Mouse (Mus musculus) MEL (cell line): ENCODE data around the gene Mmp15. TPM values are rescaled to one million over a fixed set of nuclear protein-coding genes. Genes with fewer than 3 reads are reported as not detected.

Experiments used
- DNase-seq: peaks from one replicate; pipeline ENCODE4 v3.0.0; 2011; ENCODE audit warnings: low read depth, low spot score
- H3K27ac ChIP-seq: 2 replicates; pipeline ENCODE4 v1.5.1; 2012; ENCODE audit warnings: low read depth, mild to moderate bottlenecking, control low read depth, low read length, moderate library complexity; ENCODE audit not compliant: control insufficient read depth
- H3K27me3 ChIP-seq, 2 experiments: fragments of 150-350 bp in 1 of 2; sonication (generic) in 1 of 2; 2 replicates each; pipeline ENCODE4 v1.6.1; 2012; ENCODE audit warnings: low read length in 2 of 2, mild to moderate bottlenecking in 2 of 2, improper control_type of control experiment in 1 of 2, moderate library complexity in 1 of 2; ENCODE audit not compliant: insufficient read depth in 2 of 2, control insufficient read depth in 1 of 2
- H3K36me3 ChIP-seq, 2 experiments: 2 replicates each; pipeline ENCODE4 v1.6.1; 2012 to 2014; ENCODE audit warnings: low read length in 2 of 2, improper control_type of control experiment in 1 of 2, inconsistent platforms in 1 of 2, mild to moderate bottlenecking in 1 of 2; ENCODE audit not compliant: insufficient read depth in 2 of 2, control insufficient read depth in 1 of 2
- H3K4me1 ChIP-seq, 2 experiments: fragments of 150-350 bp in 1 of 2; sonication (generic) in 1 of 2; 2 replicates each; pipeline ENCODE4 v1.6.1; 2012; ENCODE audit warnings: low read length in 2 of 2, improper control_type of control experiment in 1 of 2, mild to moderate bottlenecking in 1 of 2; ENCODE audit not compliant: insufficient read depth in 2 of 2, control insufficient read depth in 1 of 2
- H3K4me3 ChIP-seq, 2 experiments: fragments of 150-350 bp in 1 of 2; sonication (generic) in 1 of 2; 2 replicates each; pipeline ENCODE4 v1.5.1; 2012; ENCODE audit warnings: low read depth in 2 of 2, low read length in 2 of 2, mild to moderate bottlenecking in 2 of 2, moderate library complexity in 2 of 2, control low read depth in 1 of 2, improper control_type of control experiment in 1 of 2; ENCODE audit not compliant: control insufficient read depth in 1 of 2, insufficient read depth in 1 of 2
- H3K79me2 ChIP-seq: 2 replicates; pipeline ENCODE4 v1.6.1; 2012; ENCODE audit warnings: mild to moderate bottlenecking, low read length, moderate library complexity; ENCODE audit not compliant: control insufficient read depth, poor library complexity, insufficient read depth
- H3K9ac ChIP-seq: 2 replicates; pipeline ENCODE4 v1.6.1; 2012; ENCODE audit warnings: low read depth, mild to moderate bottlenecking, control low read depth, low read length, moderate library complexity; ENCODE audit not compliant: control insufficient read depth, poor library complexity, severe bottlenecking
- H3K9me3 ChIP-seq: fragments of 150-350 bp; sonication (generic); replicated peaks from 2 replicates; pipeline ENCODE4 v1.6.1; 2012; ENCODE audit warnings: mild to moderate bottlenecking, low read length, improper control_type of control experiment, moderate library complexity; ENCODE audit not compliant: insufficient read depth
- CTCF ChIP-seq, 3 experiments: IDR thresholded peaks in 2 of 3; conservative IDR thresholded peaks in 1 of 3; 2 replicates each; pipeline ENCODE4 v1.5.1; 2011 to 2012; ENCODE audit warnings: low read length in 3 of 3, low read depth in 2 of 3, mild to moderate bottlenecking in 2 of 3, improper control_type of control experiment in 1 of 3, inconsistent platforms in 1 of 3, mixed read lengths in 1 of 3, moderate library complexity in 1 of 3; ENCODE audit not compliant: control insufficient read depth in 1 of 3, insufficient read depth in 1 of 3, poor library complexity in 1 of 3, severe bottlenecking in 1 of 3
- E2F4 ChIP-seq: IDR thresholded peaks from 2 replicates; pipeline ENCODE4 v1.6.1; 2011; ENCODE audit warnings: low read depth, low read length, improper control_type of control experiment, borderline replicate concordance
- ELF1 ChIP-seq: IDR thresholded peaks from 2 replicates; pipeline ENCODE4 v1.6.1; 2014; ENCODE audit warnings: low read depth, mild to moderate bottlenecking, inconsistent platforms, low read length, improper control_type of control experiment, moderate library complexity
- EP300 ChIP-seq, 2 experiments: IDR thresholded peaks; 2 replicates each; pipeline ENCODE4 v1.6.1; 2011; ENCODE audit warnings: improper control_type of control experiment in 2 of 2, low read length in 2 of 2, low read depth in 1 of 2, mild to moderate bottlenecking in 1 of 2
- HCFC1 ChIP-seq: IDR thresholded peaks from 2 replicates; pipeline ENCODE4 v1.6.1; 2012; ENCODE audit warnings: low read depth, mild to moderate bottlenecking, inconsistent platforms, low read length, improper control_type of control experiment, moderate library complexity
- JUND ChIP-seq: IDR thresholded peaks from 2 replicates; pipeline ENCODE4 v1.6.1; 2011; ENCODE audit warnings: low read depth, mild to moderate bottlenecking, improper control_type of control experiment, low read length
- MAX ChIP-seq: IDR thresholded peaks from 2 replicates; pipeline ENCODE4 v1.6.1; 2011; ENCODE audit warnings: low read length, improper control_type of control experiment
- MAZ ChIP-seq: IDR thresholded peaks from 2 replicates; pipeline ENCODE4 v1.6.1; 2012; ENCODE audit warnings: low read depth, mild to moderate bottlenecking, inconsistent platforms, low read length, improper control_type of control experiment
- MXI1 ChIP-seq: IDR thresholded peaks from 2 replicates; pipeline ENCODE4 v1.6.1; 2011; ENCODE audit warnings: mild to moderate bottlenecking, low read depth, low read length, improper control_type of control experiment
- MYB ChIP-seq: IDR thresholded peaks from 2 replicates; pipeline ENCODE4 v1.6.1; 2011; ENCODE audit warnings: mild to moderate bottlenecking, low read depth, low read length, improper control_type of control experiment
- MYC ChIP-seq: IDR thresholded peaks from 2 replicates; pipeline ENCODE4 v1.6.1; 2011; ENCODE audit warnings: low read depth, mild to moderate bottlenecking, low read length, improper control_type of control experiment, moderate library complexity
- NRF1 ChIP-seq: IDR thresholded peaks from 2 replicates; pipeline ENCODE4 v1.6.1; 2014; ENCODE audit warnings: low read depth, mild to moderate bottlenecking, inconsistent platforms, low read length, improper control_type of control experiment, moderate library complexity; ENCODE audit not compliant: poor library complexity, insufficient read depth, severe bottlenecking
- POLR2A ChIP-seq, 2 experiments: IDR thresholded peaks; 2 replicates each; pipeline ENCODE4 v1.6.1; 2011 to 2012; ENCODE audit warnings: low read length in 2 of 2, mild to moderate bottlenecking in 2 of 2, control low read depth in 1 of 2, improper control_type of control experiment in 1 of 2, low read depth in 1 of 2, moderate library complexity in 1 of 2; ENCODE audit not compliant: control insufficient read depth in 1 of 2, insufficient read depth in 1 of 2, poor library complexity in 1 of 2
- POLR2AphosphoS2 ChIP-seq: IDR thresholded peaks from 2 replicates; pipeline ENCODE4 v1.6.1; 2011; ENCODE audit warnings: low read length, improper control_type of control experiment
- RAD21 ChIP-seq: IDR thresholded peaks from 2 replicates; pipeline ENCODE4 v1.6.1; 2011; ENCODE audit warnings: mild to moderate bottlenecking, low read depth, low read length, improper control_type of control experiment
- RCOR1 ChIP-seq: IDR thresholded peaks from 2 replicates; pipeline ENCODE4 v1.6.1; 2012; ENCODE audit warnings: low read depth, mild to moderate bottlenecking, inconsistent platforms, low read length, improper control_type of control experiment
- TBP ChIP-seq: IDR thresholded peaks from 2 replicates; pipeline ENCODE4 v1.8.0; 2011; ENCODE audit warnings: low read depth, low read length, improper control_type of control experiment
- UBTF ChIP-seq: IDR thresholded peaks from 2 replicates; pipeline ENCODE4 v1.6.1; 2012; ENCODE audit warnings: low read depth, mild to moderate bottlenecking, inconsistent platforms, low read length, improper control_type of control experiment, moderate library complexity, borderline replicate concordance; ENCODE audit not compliant: insufficient read depth
- USF1 ChIP-seq: IDR thresholded peaks from 2 replicates; pipeline ENCODE4 v1.6.1; 2014; ENCODE audit warnings: low read depth, mild to moderate bottlenecking, inconsistent platforms, low read length, improper control_type of control experiment, moderate library complexity
- ZC3H11A ChIP-seq: IDR thresholded peaks from 2 replicates; pipeline ENCODE4 v1.6.1; 2012; ENCODE audit warnings: low read depth, mild to moderate bottlenecking, inconsistent platforms, low read length, improper control_type of control experiment
- ZKSCAN1 ChIP-seq: IDR thresholded peaks from 2 replicates; pipeline ENCODE4 v1.6.1; 2012; ENCODE audit warnings: low read depth, mild to moderate bottlenecking, inconsistent platforms, low read length, improper control_type of control experiment, moderate library complexity
- ZMIZ1 ChIP-seq: IDR thresholded peaks from 2 replicates; pipeline ENCODE4 v1.6.1; 2012; ENCODE audit warnings: low read depth, mild to moderate bottlenecking, inconsistent platforms, low read length, improper control_type of control experiment, moderate library complexity
- polyA plus RNA-seq, 2 experiments: library from polyadenylated mRNA; stranded (reverse) in 1 of 2; unstranded in 1 of 2; fragments of >175 nt in 1 of 2; fragments of >200 nt in 1 of 2; gene quantifications; 2 replicates each; pipeline versions ENCODE4 v1.2.1 to v1.2.4; 2012; ENCODE audit warnings: low replicate concordance in 2 of 2, low read depth in 1 of 2; ENCODE audit not compliant: insufficient read length in 2 of 2, insufficient read depth in 1 of 2, missing spikeins in 1 of 2
- total RNA-seq: library from RNA; depleted of rRNA; stranded (reverse); fragments of 300-350 nt; gene quantifications from 2 replicates; pipeline ENCODE4 v1.2.3, GENCODE M21; 2012

Gene Mmp15
- total and polyA plus RNA-seq, 3 experiments, result 0.01 TPM; not detected in 2

- no peak within 1 kb of the TSS for H3K9ac ChIP-seq
- H3K9me3 ChIP-seq, result no peaks in the 10 kb centered on the region
- no peak within 1 kb of the TSS for H3K27ac ChIP-seq
- no peak for DNase-seq
- TF ChIP-seq POLR2A (IDR thresholded peaks at IDR 0.05; ENCODE audit: control insufficient read depth in 1 of 2, insufficient read depth in 1 of 2, low read depth in 1 of 2, low read length in 2 of 2, poor library complexity in 1 of 2) (no peak), HCFC1 (no peak), CTCF (IDR thresholded peaks at IDR 0.05 in 2 of 3, conservative IDR thresholded peaks at IDR 0.05 in 1 of 3; ENCODE audit: control insufficient read depth in 1 of 3, insufficient read depth in 1 of 3, low read depth in 2 of 3, low read length in 3 of 3, poor library complexity in 1 of 3, severe bottlenecking in 1 of 3) (no peak), MYC (no peak), MXI1 (no peak), MAX (no peak), JUND (no peak), ZMIZ1 (no peak), NRF1 (no peak), USF1 (no peak), UBTF (no peak), EP300 (IDR thresholded peaks at IDR 0.05; ENCODE audit: low read depth in 1 of 2, low read length in 2 of 2) (no peak), POLR2AphosphoS2 (no peak), TBP (no peak), ZKSCAN1 (no peak), MAZ (no peak), ZC3H11A (no peak), MYB (no peak), RCOR1 (no peak), ELF1 (no peak)
- H3K27me3 ChIP-seq, result peaks cover 4 to 11% of the 10 kb centered on the region in 2 experiments; a peak in 2 of 4 replicates
- H3K4me1 ChIP-seq, result no peaks in the 10 kb centered on the region
- H3K79me2 ChIP-seq, result no peaks in the 10 kb centered on the region
- H3K4me3 ChIP-seq, result no peak within 1 kb of the TSS
- no peaks in the 10 kb centered on the region for H3K36me3 ChIP-seq
These were observed 41.6 kb upstream of the Mmp15 start, which contains the start of gene Tepp for GRCm38 (mm10) chr8:95310342-95310970. Tepp (plus strand) TSS chr8:95310566.

- Histone ChIP-seq H3K4me1 (no peaks in the 10 kb centered on the region), H3K4me3 (no peak overlapping the region), H3K27me3 (0 out of 4 replicates have a peak, but pooled peaks cover 2 to 3% of the 10 kb centered on the region in 2 experiments), H3K36me3 (no peaks in the 10 kb centered on the region), H3K9me3 (no peaks in the 10 kb centered on the region), H3K79me2 (no peaks in the 10 kb centered on the region), H3K27ac (no peak overlapping the region), H3K9ac (no peak overlapping the region)
- TF ChIP-seq CTCF (IDR thresholded peaks at IDR 0.05 in 2 of 3, conservative IDR thresholded peaks at IDR 0.05 in 1 of 3; ENCODE audit: control insufficient read depth in 1 of 3, insufficient read depth in 1 of 3, low read depth in 2 of 3, low read length in 3 of 3, poor library complexity in 1 of 3, severe bottlenecking in 1 of 3) (peak; percentile 33 to 64 (median 49); a peak in 5 of 6 replicates), ZMIZ1 (no peak), E2F4 (no peak), RAD21 (peak; percentile 28)
- peak; percentile 14 for DNase-seq
These were observed 39.2 kb upstream of the Mmp15 start for GRCm38 (mm10) chr8:95312836-95313235.
